Mouse (Mus musculus) olfactory bulb, adult 2 months (tissue): ENCODE measurements around the gene Gm19935.

Experiments
- CTCF ChIP-seq: fragments of 200-500 bp; IDR thresholded peaks from 2 replicates; pipeline ENCODE4 v1.5.1; 2012; ENCODE audit warnings: low read depth, mild to moderate bottlenecking, low read length, moderate library complexity; ENCODE audit not compliant: insufficient read depth
- POLR2A ChIP-seq: fragments of 200-500 bp; IDR thresholded peaks from 2 replicates; pipeline ENCODE4 v1.6.1; 2012; ENCODE audit warnings: mild to moderate bottlenecking, low read depth, low read length, moderate library complexity; ENCODE audit not compliant: insufficient read depth

DNA sequence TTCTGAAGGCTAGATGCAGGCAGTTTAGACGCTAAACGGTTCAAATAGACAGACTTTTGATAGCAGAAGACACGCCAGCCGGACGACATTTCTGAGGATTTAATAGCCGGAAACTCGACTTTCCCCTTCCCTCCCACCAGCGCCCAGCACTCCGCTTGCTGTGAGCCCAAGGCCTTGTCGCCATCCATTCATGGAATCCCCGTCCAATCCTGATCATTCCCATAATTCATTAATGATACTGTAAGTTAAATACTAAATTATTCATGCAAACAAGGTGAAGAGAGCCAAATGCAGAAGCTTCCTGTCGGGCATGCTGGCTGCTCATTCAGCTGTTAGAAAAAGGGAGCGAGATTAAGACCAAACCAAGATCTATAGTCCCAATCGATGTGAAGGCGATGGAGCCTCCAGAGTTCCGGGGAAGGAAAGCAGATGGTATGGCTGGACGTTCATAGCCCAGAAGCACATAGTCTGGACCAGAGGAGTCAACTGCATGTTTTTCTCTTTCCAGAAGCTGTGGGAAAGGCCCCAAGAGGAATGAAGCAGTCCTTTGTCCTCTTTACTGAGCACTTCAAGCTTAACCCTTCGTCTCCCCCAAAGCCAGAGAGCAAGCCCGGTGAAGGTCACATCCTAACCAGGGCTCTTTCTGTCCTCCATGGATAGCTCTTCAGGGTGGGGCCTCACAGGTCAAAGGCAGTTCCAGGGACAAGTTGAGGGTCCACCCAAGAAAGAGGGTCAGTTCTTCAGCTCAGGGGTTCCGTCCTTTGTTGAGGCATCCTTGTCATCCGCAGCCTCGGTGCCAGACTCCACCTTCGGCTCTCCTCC is 921 bp downstream of the Gm19935 start:
- TF ChIP-seq CTCF, result no peak
- TF ChIP-seq POLR2A, result no peak
